Mouse (Mus musculus): ENCODE results near the gene Arhgap18. TPM values are rescaled to one million over a fixed set of nuclear protein-coding genes. Genes with fewer than 3 reads are reported as not detected.

Gene Arhgap18
- 1 to 10 TPM in 1 of 2 experiments, under 1 TPM in 1; 0.40 to 5.4 TPM for polyA plus RNA-seq (2012; fragmentation: generic; extraction: Trizol)

GRCm38 (mm10) chr10:26752929-26753567 is at the start of gene Arhgap18:
TSS of gene Arhgap18 (plus strand) at chr10:26753421.

